Mouse (Mus musculus): ENCODE results near the gene Aspg. TPM values are rescaled to one million over a fixed set of nuclear protein-coding genes. Genes with fewer than 3 reads are reported as not detected.

Aspg gene
- polyA plus RNA-seq, 1 experiment = not detected

DNA sequence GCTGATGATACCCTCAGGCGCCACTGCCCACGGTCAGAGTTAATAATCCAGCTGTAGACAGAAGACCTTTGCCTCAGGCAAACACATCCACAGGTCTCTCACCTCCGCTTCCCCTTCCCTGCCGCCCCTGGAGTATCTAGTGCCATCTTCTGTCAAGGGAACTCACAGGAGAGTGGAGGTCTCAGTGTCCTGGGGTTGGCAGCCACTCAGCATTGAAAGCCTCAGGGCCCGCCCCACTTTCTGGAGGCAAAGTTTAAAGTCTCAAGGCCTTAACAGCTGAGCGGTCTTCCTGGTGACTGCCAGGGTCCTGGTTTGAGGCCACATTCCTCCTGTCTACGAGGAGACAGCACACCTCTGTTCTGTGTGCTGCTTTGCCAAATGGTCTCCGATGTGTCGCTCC, 3.2 kb downstream of the Aspg start:
- no peak for TF ChIP-seq GATA1 (IDR thresholded peaks at IDR 0.05; ENCODE audit: low read length)
- TF ChIP-seq TAL1 (IDR thresholded peaks at IDR 0.05; ENCODE audit: low read length) = no peak
- Histone ChIP-seq H3K4me3 (replicated peaks) (no peak overlapping the region), H3K9me3 (ENCODE audit: control insufficient read depth, low read length) (no peaks in the 10 kb centered on the region), H3K27me3 (ENCODE audit: control insufficient read depth) (peaks cover 11% of the 10 kb centered on the region), H3K4me1 (ENCODE audit: control insufficient read depth) (peaks cover 4% of the 10 kb centered on the region), H3K36me3 (ENCODE audit: control insufficient read depth) (no peaks in the 10 kb centered on the region)

DNA sequence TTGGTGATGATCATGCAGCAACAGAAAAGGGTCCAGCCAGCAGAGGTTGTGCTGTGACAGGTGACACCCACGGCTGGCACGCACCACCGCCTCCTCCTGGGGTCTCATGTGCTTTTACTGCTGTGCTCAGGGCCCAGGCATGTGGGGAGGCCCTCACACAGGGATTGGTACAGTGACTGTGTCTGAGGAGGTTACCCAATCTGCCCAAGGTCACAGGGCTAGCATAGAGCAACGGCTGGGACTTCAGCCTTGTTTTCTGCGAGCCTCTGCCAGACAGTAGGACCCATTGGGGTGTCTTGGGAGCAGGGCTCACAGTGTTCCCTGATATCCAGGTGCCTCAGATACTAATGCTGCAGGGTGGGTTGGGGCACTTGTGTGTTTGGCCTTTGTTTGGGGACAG, 4.8 kb downstream of the Aspg start:
- Histone ChIP-seq H3K36me3 (ENCODE audit: control insufficient read depth) (no peaks in the 10 kb centered on the region), H3K4me1 (ENCODE audit: control insufficient read depth) (peaks cover 4% of the 10 kb centered on the region), H3K9me3 (ENCODE audit: control insufficient read depth, low read length) (no peaks in the 10 kb centered on the region), H3K27me3 (ENCODE audit: control insufficient read depth) (peaks cover 11% of the 10 kb centered on the region), H3K4me3 (replicated peaks) (no peak overlapping the region)
- TF ChIP-seq TAL1 (IDR thresholded peaks at IDR 0.05; ENCODE audit: low read length) (no peak), GATA1 (IDR thresholded peaks at IDR 0.05; ENCODE audit: low read length) (no peak)

DNA sequence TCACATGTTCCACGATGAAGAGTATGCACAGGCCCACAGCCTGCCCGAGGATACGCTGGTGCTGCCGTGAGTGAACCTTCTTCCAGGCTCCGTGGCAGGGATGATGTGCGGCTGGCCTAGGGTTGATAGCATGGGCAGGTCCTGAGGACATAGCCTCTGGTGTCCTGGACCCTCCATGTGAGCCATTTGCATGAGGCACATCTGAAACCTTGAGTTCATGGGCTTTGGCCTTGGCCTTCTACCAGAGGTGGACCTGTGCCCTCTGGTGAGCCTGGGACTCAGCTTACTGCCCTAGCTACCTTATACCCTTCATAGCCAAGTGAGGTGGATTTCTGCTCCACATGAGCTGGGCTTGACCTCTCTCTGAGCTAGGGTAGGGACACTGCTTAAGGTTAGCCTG, 5.8 kb downstream of the Aspg start:
- no peak overlapping the region for H3K4me3 ChIP-seq (replicated peaks)
- peaks cover 4% of the 10 kb centered on the region for H3K4me1 ChIP-seq (ENCODE audit: control insufficient read depth)
- no peaks in the 10 kb centered on the region for H3K9me3 ChIP-seq (ENCODE audit: control insufficient read depth, low read length)
- H3K27me3 ChIP-seq (ENCODE audit: control insufficient read depth) = peaks cover 4% of the 10 kb centered on the region; the same call in 1 of the 2 replicates
- TF ChIP-seq TAL1 (IDR thresholded peaks at IDR 0.05; ENCODE audit: low read length) (no peak), GATA1 (IDR thresholded peaks at IDR 0.05; ENCODE audit: low read length) (no peak)
- H3K36me3 ChIP-seq (ENCODE audit: control insufficient read depth) = no peaks in the 10 kb centered on the region

DNA sequence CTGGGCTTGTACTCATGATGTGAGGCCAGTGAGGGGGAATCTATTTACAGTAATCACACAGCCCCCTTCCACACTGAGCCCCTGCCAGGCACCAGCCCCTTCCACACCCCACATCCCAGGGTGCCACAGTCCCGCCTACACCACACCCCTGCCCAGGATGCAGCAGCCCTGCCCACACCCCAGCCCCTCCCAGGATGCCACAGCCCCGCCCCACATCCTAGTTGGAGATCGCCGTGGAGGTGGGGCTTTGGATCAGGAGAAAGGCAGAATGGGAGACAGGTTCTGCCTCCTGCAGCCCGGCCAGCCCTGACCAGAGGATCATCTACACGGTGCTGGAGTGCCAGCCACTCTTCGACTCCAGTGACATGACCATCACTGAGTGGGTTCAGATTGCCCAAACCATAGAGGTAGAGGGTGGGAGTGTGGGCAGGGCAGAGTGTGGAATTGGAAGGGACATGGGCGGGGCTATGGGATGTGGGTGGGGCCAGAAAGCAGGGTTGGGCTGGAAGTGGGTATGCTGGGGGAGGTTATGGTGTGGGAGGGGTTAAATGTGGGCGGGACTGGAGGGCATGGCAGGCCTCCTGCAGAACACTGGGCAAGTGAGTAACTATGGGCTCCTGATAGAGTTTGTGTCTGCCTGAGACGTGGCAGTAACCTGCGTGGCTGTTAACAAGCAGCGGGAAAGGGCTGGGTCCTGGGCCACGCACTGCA, 6.4 kb downstream of the Aspg start:
- Histone ChIP-seq H3K4me1 (ENCODE audit: control insufficient read depth) (peaks cover 4% of the 10 kb centered on the region), H3K27me3 (ENCODE audit: control insufficient read depth) (no peaks in the 10 kb centered on the region), H3K4me3 (replicated peaks) (no peak overlapping the region), H3K9me3 (ENCODE audit: control insufficient read depth, low read length) (no peaks in the 10 kb centered on the region), H3K36me3 (ENCODE audit: control insufficient read depth) (no peaks in the 10 kb centered on the region)
- TF ChIP-seq TAL1 (IDR thresholded peaks at IDR 0.05; ENCODE audit: low read length) (no peak), GATA1 (IDR thresholded peaks at IDR 0.05; ENCODE audit: low read length) (no peak)

DNA sequence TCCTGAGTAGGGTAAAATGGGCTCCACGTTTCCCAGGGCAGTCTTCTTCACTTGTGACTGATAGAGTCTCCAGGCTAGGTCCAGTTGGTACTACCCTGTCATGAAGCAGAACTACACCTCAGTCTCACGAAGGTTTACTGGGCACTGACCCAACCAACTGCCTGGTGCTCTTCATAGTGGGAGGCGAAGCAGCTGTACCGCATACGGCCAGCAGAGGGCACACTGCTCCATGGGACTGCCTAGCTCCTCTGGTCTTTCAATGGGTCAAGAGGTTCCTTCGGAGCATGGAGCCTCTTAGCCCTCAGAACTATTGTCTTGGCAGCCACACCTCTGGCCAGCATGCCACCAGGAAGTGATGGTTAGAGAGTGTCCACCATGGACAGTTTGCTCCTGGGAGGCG, 7.2 kb downstream of the Aspg start:
- H3K27me3 ChIP-seq (ENCODE audit: control insufficient read depth) = no peaks in the 10 kb centered on the region
- H3K9me3 ChIP-seq (ENCODE audit: control insufficient read depth, low read length) = no peaks in the 10 kb centered on the region
- no peak for TF ChIP-seq TAL1 (IDR thresholded peaks at IDR 0.05; ENCODE audit: low read length)
- TF ChIP-seq GATA1 (IDR thresholded peaks at IDR 0.05; ENCODE audit: low read length) = no peak
- H3K4me3 ChIP-seq (replicated peaks) = no peak overlapping the region
- H3K36me3 ChIP-seq (ENCODE audit: control insufficient read depth) = no peaks in the 10 kb centered on the region
- H3K4me1 ChIP-seq (ENCODE audit: control insufficient read depth) = peaks cover 4% of the 10 kb centered on the region

DNA sequence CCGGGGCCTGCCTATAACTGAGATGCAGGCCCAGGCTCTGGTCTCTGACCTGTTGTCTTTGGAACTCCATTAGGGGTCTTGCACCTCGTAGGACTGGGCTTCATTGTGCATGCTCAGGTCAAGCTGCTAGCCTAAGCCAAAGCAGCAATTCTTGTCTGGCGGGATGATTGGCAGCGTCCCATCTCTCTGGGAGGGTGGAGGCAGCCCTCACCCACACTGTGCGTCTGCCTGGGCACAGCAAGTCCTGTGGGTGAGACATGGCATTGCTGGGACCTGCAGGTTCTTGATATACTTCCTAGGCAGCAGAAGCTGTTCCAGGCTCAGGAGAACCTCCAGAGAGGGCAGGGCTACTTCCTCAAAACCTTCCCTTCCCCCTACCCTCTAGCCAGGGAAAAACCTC, 10.5 kb downstream of the Aspg start:
- no peak overlapping the region for H3K4me3 ChIP-seq (replicated peaks)
- no peaks in the 10 kb centered on the region for H3K27me3 ChIP-seq (ENCODE audit: control insufficient read depth)
- no peaks in the 10 kb centered on the region for H3K36me3 ChIP-seq (ENCODE audit: control insufficient read depth)
- H3K9me3 ChIP-seq (ENCODE audit: control insufficient read depth, low read length) = no peaks in the 10 kb centered on the region
- H3K4me1 ChIP-seq (ENCODE audit: control insufficient read depth) = peaks cover 4% of the 10 kb centered on the region
- TF ChIP-seq GATA1 (IDR thresholded peaks at IDR 0.05; ENCODE audit: low read length) (no peak), TAL1 (IDR thresholded peaks at IDR 0.05; ENCODE audit: low read length) (no peak)

DNA sequence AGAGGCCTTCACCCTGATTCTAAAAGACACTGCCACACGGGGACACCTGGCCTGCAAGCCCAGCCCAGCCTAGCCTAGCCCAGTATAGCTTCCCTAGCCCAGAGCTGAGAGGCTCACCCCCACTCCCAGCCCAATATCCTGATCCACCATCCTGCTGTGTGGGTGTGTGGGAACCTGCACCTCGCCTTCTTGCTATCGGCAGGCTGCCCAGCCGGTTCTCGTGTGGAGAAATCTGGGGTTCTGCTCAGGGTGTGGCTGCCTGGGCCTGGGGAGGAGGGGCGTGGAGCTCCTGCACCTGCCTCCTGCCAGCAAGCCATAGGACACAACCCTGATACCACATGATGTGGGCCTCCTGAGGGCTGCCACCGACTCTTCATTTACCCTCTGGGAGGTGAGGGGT, 11.2 kb downstream of the Aspg start:
- peaks cover 3% of the 10 kb centered on the region for H3K4me1 ChIP-seq (ENCODE audit: control insufficient read depth)
- no peaks in the 10 kb centered on the region for H3K27me3 ChIP-seq (ENCODE audit: control insufficient read depth)
- H3K4me3 ChIP-seq (replicated peaks) = no peak overlapping the region
- TF ChIP-seq TAL1 (IDR thresholded peaks at IDR 0.05; ENCODE audit: low read length) (no peak), GATA1 (IDR thresholded peaks at IDR 0.05; ENCODE audit: low read length) (no peak)
- no peaks in the 10 kb centered on the region for H3K36me3 ChIP-seq (ENCODE audit: control insufficient read depth)
- no peaks in the 10 kb centered on the region for H3K9me3 ChIP-seq (ENCODE audit: control insufficient read depth, low read length)

DNA sequence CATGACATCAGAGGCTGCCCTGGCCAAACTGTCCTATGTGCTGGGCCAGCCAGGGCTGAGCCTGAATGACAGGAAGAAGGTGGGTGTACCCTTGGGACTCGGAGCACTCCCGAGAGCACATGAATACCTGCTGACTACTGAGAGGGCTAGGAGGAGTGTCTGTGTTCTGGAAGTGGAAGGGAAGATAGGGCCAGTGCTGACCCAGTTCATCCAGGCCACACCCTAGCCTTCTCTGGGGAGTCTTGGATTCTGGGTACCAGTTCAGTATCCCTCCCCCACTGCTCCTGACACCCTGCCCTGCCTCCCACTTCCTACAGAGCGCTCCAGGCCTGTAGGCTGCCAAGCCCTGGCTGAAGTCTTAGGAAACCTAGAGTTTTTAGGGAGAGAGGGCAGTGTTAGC, 14.7 kb downstream of the Aspg start:
- Histone ChIP-seq H3K9me3 (ENCODE audit: control insufficient read depth, low read length) (no peaks in the 10 kb centered on the region), H3K4me3 (replicated peaks) (no peak overlapping the region), H3K36me3 (ENCODE audit: control insufficient read depth) (no peaks in the 10 kb centered on the region), H3K27me3 (ENCODE audit: control insufficient read depth) (no peaks in the 10 kb centered on the region), H3K4me1 (ENCODE audit: control insufficient read depth) (no peaks in the 10 kb centered on the region)
- TF ChIP-seq TAL1 (IDR thresholded peaks at IDR 0.05; ENCODE audit: low read length) (no peak), GATA1 (IDR thresholded peaks at IDR 0.05; ENCODE audit: low read length) (no peak)

DNA sequence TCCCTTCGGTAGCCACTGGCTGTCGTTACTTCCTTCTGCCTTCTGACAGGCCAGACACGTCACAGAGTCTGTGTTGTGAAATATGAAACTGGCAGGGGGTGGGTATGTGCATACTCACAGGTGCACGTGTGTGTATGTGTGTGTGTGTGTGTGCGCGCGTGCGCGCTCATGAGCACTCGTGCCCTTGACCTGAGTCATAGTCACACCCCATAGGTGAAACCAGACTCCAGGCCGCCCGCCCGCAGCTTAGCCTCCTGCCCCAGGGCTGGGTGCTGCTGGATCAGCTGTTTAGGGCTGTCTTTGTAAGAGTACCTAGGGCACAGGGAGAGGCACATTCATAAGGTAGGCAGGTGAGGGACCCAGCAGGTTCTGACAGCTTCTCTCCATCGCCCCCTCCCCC, 19.4 kb downstream of the Aspg start:
- Histone ChIP-seq H3K4me1 (ENCODE audit: control insufficient read depth) (no peaks in the 10 kb centered on the region), H3K27me3 (ENCODE audit: control insufficient read depth) (peaks cover 27% of the 10 kb centered on the region), H3K36me3 (ENCODE audit: control insufficient read depth) (no peaks in the 10 kb centered on the region), H3K4me3 (replicated peaks) (no peak overlapping the region), H3K9me3 (ENCODE audit: control insufficient read depth, low read length) (no peaks in the 10 kb centered on the region)
- TF ChIP-seq GATA1 (IDR thresholded peaks at IDR 0.05; ENCODE audit: low read length) = no peak
- no peak for TF ChIP-seq TAL1 (IDR thresholded peaks at IDR 0.05; ENCODE audit: low read length)
